Mouse (Mus musculus): Measurements from ENCODE around the gene Fam196a.

- no peak for TF ChIP-seq GATA1 (IDR thresholded peaks at IDR 0.05; ENCODE audit: low read length)
- no peak for TF ChIP-seq TAL1 (IDR thresholded peaks at IDR 0.05; ENCODE audit: low read length)
These were observed 4.8 kb upstream of the Fam196a start for GRCm38 (mm10) chr7:134943063-134943462.

All from erythroblast, embryonic 14.5 days (primary cell).